Mouse (Mus musculus) thymus, postnatal 10 days (tissue): ENCODE data around the gene Gpr84.

ENCODE experiments used
- DNase-seq, 2 experiments: peaks; one replicate each; pipeline ENCODE4 v3.0.0; 2021; ENCODE audit warnings: low spot score in 2 of 2

Gene Gpr84

DNA sequence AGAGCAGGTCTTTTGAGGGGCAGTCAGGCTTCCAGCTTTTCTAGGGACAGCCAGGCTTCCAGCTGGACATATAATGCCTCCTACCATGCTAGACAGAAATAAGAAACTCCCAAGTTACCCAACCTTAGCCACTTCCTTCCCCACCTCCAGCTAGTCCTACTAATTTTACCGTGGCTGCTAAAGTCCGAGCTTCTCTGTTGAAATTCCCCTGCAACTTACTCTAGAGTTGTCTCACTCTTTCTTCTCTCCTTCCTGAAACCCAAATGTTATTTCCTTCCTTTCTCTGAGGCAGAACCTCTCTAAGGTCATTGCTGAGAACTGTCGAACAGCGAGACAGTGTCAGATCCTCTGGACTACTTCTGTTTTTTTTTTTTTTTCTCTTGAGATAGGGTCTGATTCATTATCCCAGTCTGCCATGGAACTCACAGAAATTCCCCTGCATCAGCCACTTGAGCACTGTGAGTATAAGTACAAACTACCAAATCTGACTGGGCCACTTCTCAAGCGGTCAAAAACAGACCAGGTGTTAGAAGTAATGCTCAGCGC is at the start of gene Gpr84:
Gene Gpr84 (minus strand): TSS at position 248 of the 546 bp plus-strand sequence.
- no peak for DNase-seq

DNA sequence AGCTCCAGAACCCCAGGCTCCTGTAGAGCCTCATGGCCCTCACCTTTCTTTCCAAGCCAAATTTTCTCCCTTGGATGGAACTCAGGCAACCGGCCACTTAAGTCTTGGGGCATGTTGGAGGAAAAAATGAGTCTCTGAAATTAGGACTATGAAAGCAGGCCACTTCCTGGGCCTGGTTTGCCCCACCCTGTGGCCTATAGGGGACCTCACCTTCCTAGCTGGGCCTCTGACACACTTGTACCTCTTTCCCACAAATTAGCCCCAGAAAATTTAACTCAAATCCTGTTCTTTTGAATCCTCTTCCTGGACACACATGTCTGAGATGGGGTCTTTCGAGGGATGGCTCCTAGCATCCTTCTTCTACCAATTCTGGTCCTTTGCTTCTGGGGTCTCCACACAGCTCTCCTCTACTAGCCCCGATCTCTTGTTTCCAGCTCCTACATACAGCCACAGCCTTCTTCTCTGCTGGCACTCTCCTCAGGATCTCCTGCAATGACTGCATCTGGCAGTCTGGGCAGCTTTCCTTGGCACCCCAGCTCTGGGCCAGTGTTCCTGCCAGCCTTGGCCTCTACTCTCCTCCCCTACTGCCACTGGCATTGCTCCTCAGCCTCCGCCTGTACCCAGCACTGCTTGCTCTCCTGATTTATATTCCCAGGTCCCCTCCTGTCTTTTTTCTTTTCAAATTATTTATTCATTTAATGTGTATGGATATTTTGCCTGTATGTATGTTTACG is 49.6 kb upstream of the Gpr84 start:
- no peak for DNase-seq

DNA sequence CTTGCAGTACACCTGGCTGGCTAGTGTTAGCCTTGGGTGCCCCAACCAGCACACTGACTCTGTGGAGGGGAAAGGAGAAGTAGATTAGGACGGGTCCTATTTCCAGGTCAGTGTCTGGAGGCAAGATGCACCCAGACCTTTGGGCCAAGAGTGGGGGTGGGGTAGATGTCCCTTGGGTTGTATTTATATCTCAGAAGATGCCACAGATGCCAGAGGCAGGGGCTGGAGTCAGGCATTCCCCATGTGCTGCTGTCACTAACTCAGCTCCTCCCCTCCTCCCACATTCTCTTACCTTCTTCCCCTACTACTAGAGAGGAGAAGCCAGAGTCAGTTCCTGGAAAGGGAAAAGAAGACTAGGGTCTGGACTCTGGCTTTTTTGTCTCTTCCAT is 48.7 kb upstream of the Gpr84 start:
- no peak for DNase-seq

DNA sequence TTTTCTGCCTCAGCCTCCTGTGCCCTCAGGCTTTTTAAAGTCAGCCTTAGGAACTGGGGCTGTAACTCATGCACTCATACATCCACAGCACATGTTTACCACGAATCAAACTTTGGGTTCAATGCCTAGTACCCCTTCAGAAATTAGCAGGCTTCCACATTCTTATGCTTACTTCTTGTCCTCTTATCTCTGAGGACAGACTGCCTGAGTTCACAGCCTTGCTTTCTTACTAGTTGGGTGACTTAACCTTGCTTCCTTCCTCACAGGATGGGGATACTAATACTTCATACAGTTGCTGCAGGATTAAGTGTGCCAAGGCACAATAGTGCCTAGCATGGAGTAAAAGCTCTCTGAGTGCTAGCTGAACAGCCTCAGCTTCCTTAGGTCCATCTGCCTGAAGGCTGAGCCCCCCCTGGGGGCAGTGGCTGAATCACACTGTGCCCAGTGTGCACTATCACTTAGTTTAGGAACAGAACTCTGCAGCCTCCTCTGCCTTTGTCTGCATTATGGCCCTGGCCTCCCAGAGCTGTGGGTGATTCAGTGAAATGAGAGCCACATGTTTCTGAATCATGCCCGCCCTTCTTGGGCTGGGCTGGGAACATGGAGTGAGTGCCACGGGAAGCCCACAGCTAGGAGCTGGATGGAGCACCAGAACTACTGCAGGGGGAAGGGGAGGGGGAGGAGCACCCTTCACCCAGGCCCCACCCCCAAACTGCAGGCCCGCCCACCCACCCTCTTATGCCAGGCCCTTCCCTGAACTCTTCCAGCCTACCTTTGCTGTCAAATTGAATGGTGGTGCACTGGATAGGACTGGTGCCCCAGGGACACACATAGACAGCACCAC is 48.1 kb upstream of the Gpr84 start:
- DNase-seq = no peak

DNA sequence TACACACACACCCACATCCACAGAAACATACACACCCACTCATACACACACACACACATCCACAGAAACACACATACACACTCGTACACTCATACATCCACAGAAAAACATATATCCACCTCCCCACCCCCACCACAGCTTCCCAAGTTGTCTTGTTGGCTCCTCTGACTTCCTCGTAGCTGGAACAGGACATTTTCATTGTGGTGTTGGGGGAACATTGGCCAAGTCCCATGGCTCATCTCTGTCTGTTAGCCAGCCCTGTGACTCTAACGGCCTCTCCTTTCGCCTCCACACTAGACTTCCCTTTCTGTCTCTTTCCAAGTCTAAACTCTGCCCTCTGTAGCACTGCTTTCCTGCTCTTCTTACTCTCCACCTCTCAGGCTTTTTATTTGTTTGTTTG is 47.4 kb upstream of the Gpr84 start:
- DNase-seq = no peak

DNA sequence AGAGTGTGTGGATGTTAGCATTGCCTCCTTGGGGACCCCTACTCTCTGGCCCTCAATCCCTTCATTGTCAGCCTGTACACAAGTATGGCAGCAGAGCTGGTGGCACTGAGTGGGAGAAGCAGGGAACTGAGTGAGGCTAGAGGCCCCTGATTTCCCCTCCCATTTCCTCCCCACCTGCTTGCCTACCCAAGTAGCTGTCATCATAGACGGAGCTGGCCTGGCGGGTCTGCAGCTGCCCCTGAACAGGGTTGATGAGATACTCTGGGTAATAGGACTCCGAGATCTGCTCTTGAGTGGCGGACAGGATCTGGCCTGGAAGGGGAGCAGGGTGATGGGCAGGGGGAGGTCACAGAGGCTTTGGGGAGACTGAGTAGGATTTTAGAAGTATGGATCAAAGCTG is 45.7 kb upstream of the Gpr84 start:
- peak in 1 of 2 experiments; percentile 39 for DNase-seq

DNA sequence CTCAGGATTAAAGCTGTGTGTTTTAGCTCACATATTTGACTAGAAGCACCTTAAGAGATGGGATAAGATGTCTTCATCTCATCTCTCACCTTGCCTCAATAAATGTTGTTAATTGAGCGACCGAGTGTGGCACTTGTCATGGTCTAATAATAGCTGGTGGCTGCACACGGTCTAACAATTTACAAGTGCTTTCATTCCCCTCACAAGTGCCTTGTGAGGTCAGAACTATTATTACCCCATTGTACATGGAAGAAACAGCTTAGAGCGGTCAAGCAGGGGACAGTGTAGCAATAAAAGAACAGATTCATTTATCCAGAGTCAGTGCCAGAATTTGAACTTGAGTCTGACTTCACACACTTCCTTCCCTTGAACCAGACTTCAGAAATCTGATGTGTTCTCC is 45.0 kb upstream of the Gpr84 start:
- no peak for DNase-seq

DNA sequence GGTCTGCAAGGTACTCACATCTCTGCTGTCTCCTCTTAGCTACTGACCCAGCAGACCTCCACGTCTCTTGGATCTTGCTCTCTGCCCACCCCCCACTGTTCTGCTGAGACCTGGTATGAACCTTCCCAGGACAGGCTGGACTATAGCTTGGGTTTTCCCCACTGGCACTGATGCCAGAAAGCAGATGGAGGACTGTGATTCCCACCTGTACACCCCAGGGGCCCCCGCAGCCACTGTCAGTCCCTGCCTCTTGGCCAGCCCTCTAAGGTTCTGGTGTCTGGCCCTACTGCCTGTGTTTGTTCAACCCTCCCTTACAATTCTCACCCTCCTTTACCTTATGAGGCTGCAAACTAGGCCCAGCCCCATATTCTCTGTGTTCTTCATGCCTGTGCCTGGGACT is 44.3 kb upstream of the Gpr84 start:
- DNase-seq = no peak

DNA sequence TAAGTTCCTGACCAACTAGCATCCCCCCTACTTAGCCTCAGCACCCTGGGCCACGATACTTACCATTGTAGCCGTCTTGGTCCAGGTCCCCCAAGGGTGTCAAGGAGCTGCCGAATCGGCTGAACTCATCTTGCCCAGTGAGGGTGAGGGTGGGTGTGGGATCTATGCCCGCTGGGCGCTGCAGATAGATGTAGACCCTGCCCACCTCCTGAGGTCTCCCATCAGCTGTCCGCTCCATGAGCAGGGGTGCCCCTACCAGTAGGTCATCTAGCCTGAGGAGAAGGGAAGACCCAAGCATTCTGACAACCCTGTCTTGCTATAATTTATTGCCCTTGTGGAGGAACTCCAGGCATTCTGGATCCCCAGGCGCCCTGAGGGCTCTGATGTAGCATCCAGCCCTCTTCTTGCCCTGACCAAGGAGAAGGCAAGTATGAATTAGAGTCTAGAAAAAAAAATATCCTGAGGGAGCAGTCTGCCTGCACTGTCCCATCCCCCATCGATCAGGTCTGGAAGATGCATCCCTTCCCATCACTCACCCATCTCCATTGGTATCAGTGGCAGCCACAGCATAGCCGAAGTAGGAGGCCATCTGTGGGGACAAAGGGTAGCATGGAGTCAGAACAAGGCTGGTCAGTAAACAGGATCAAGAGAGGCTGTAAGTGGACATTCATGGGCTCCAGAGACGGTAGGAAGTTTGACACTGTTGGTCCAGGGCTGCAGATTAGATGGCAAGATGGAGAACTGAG is 43.3 kb upstream of the Gpr84 start:
- no peak for DNase-seq

DNA sequence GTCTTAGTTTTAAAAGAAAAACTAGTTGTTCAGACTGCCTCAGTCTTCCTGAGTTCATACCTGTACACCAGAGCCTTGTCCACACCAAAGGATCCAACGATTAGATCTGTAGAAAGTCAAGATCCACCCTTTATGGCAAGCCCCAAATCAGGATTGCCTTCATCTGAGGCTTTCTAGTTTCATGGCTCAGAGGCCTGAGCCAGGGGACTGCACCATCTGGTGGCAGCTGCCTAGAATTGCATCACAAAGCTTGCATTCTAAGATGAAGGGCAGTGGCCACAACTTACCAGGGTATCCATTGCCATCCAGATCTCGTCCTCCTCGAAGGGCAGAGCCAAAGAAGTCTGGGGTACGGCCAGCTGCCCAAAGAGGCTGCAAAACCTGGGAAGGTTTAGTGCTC is 42.4 kb upstream of the Gpr84 start:
- DNase-seq = peak in 1 of 2 experiments; percentile 54

DNA sequence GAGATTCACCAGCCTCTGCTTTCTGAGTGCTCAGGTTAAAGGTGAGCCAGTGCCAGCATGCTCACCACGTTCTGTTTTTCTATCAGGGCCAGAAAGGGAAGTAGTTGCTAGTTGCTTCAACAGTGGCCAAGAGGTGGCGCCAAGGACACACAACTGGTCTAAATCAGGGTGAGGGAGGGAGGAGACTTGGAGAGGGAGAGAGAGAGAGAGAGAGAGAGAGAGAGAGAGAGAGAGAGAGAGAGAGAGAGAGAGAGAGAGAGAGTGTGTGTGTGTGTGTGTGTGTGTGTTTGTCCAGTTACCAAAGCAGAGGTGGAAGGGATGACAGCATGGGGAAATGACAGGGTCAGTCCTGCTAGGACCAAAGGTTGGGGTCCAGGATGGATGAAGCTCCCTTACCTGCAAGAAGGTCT is 36.9 kb upstream of the Gpr84 start:
- peak; percentile 35 to 67 for DNase-seq

DNA sequence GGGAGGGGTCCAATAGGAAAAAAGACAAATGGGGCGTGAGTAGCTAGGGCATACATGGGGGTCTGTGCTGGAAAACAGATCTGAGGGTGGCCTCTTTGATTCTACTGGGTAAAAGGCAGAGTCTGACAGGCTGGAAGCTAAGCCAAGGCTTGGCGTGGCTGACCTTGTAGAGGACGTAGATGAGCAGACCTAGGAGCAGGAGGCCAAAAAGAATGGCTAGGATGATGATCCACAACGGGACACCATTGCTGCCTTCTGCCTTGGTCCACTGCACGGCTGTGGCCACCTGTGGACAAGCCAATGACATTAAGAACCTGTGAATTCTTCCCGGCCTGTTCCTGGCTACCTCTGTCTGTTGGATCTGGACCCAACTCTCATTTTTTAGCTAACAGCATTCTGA is 35.4 kb upstream of the Gpr84 start:
- DNase-seq = no peak

DNA sequence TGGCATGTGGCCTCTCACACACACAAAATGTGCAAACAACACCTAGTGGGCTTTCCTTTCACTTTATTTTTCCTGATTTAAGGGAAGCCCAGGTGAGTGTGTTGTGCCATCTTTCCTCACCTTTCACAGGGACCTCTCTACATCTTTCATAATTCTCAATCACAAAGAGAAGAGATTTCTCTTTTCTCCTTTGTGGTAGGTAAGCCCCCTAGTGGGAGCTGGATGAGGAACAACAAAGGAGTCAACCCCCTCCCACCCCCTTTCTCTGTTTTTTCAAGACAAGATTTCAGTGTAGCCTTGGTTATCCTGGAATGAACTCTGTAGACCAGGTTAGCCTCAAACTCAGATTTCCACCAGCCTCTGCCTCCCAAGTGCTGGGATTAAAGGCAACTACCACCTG is 33.1 kb upstream of the Gpr84 start:
- no peak for DNase-seq

DNA sequence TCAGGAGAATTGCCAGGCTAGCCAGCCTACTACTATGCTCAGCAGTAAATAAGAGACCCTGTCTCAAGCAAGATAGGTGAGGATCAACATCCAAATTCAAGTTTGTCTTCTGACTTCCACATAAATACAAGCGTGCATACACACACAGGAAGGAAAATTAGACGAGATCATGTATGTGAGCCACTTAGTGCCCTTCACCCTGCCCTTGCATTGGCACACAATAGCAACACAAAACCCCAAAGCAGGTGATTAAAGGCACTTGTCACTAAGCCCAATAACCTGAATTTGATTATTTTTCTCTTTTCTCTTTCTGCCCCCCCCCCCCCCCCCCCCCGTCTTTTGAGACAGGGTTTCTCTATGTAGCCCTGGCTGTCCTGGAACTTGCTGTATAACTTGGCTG is 32.6 kb upstream of the Gpr84 start:
- no peak for DNase-seq

DNA sequence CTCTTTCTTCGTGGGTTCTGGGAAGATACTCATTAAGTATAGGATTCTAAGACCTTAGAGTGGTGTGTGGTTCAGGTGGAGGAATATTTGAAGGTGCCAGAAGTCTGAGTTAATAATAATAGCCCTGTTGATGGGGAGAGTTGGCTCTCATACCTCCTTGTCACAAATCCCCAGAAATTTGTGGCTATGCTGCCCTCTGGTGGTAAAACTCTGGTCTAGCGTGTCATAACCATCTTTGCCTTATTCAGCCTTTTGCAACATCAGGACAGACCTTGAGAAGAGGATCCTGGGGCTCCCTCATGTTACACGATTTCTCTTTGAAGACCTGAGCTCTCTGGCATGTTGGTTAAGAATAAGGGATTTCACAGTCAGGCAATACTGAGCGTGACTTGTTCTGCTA is 32.0 kb upstream of the Gpr84 start:
- DNase-seq = peak; percentile 55 to 80

DNA sequence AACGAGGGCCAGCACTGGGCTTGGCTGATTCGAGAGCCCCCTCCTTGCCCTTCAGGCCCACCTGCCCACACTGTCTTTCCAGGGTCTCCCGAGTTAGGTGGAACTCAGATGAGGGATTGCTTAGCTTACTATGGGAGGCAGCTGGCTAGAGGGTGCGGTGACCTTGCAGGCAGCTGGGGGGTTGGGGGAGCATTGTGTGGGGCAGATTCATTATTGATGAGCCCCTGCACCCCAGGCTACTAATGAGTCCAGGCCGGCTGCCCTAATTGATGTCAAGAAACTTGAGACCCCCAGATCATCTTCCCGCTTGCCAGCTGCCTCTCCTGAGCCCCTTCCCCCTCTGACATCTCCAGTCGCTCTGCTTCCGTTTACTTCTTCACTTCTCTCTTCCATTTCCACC is 31.1 kb upstream of the Gpr84 start:
- DNase-seq = no peak

DNA sequence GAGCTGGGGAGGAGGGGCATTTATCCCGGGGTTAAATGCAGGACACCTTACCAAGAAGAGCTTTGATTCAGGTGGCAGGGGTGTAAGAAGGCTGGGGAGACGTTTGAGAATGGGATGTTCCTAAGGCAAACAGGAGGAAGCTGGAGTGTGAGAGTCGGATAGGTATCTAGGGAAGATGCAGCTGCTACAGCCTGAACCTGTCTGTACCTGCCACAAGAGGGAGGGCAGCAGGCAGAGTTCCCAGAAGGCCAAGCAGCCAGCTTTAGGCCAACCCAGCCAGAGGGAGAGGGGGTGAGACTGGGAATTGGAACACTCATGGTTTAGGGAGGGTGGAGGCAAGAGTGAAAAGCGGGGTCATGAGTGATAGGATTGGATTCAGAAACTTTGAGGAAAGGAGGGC is 30.4 kb upstream of the Gpr84 start:
- DNase-seq = no peak

DNA sequence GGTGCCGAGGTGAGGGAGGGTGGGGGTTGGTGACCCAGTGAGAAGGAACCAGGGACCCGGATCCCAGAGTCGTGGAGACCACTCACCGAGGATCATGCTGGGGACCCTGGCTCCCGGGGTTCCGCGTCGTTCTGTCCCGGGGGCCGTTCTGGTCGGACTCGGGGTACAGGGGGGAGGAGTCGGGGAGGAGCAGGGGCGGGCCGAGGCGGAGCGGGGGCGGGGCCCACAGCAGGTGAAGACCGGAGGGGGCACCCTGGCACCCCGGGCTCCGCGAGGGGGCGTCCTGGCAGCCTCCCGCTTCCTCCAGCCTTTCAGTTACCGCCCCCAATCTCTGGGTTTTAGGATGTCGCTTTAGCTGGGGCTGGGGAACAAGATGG is 29.5 kb upstream of the Gpr84 start, which contains the start of gene Zfp385a:
Gene Zfp385a (minus strand): TSS at position 133 of the 377 bp plus-strand sequence.
- DNase-seq = peak; percentile 78 to 90

DNA sequence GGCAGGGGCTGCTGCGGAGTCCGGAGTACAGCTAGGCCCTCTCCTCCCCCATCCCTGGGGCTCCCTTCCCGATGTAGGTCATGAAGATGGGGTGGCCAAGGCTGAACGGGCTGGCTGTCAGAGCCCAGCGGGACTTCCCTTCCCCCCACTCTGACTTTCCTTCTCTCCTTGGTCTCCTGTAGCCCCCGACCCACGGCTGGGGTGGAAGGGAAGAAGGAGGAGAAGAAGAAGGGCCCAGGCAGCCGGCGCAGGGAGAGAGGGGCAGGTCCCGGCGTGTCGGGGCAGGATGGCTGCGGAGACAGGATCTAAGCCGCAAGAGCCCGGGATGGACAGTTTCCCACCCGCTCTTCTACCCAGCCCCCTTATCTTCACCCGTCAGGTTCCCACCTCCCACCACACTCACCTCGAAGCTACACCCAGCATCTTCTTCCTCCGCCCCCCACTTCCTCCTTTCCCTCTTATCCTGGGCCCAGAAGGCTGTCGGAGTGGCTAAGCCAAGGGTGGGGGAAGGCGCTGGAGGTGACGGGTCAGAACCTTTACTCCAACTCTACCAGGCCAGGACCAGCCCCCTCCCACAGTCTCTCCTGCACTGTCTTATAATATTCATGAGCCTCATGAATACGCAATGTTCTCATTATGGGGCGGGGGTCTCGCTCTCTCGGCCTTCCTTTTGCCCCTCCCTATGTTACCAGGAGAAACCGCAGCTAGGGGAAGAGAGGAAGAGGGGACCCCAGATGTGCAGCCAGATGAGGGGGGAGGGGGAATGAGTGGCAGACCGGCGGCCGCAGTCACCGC is 29.0 kb upstream of the Gpr84 start:
- peak; percentile 22 to 29 for DNase-seq

DNA sequence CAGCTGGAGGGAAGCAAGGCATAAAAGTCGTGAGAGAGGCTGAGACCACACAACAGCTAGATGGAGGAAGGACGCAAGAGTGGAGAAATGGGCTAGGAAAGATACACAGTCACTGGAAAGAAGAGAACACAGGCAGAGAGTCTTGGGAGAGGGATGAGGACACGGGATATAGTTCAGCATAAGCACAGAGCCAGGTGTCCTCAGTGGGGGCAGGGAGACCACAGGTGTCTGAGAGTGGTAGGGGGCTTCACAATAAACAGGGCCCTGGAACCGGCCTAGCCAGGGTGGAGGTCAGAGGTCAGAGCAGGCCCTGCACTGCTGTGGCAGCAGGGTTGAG is 28.4 kb upstream of the Gpr84 start:
- DNase-seq = no peak

DNA sequence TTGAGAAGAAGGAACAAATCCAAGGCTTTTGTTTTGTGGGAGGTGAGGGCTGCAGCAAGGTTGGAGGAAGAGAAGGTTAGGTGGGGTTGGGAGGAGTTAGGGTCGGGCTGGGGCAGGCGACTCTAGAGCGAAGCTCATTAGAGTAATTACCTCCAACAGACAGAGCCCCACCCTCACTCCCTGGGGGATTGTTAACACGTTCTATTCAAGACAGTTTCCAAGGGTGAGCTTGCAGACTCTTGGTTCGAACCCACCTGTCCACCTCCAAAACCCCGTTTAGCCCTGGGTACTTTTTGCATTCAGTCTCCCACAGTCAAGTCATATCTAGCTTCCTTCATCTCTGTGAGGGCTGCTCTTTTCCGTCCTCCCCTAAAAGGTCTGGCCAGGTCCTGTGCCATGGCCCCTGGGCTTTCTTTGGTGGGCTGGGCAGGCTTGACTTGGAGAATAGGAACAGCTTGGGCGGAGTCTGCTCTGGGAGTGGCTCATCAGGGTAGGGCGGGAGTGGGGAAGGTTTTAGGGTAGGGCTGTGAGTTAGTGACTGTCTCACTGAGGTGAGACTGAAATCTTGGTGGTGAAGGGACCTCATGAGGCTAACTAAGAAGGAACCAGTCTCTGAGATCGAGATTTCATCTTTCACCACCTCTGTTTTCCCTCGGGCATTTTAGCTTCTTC is 26.7 kb upstream of the Gpr84 start:
- DNase-seq = no peak
